Mouse (Mus musculus): ENCODE measurements at regions not wholly inside any gene's neighbourhood (a gene's known extent, or its start where the extent isn't known, plus 50 kb on each side); places are given as distances from the start of the nearest gene placed in this dataset.
"Not testable (repeated sequence)": the region's sequence is repeated elsewhere in the genome, so short reads cannot be mapped to it uniquely, and the experiment has no call there.

GRCm38 (mm10) chr17:6547064-6547760 is 54.3 kb upstream of the Dynlt1c start:
- H3K9me3 ChIP-seq (replicated peaks); H3K9ac ChIP-seq; H3K4me2 ChIP-seq; H3K4me1 ChIP-seq; H3K27me3 ChIP-seq; ATAC-seq (replicated peaks; ENCODE audit: low FRiP score); H3K36me3 ChIP-seq; H3K27ac ChIP-seq; H3K4me3 ChIP-seq (replicated peaks): not testable (repeated sequence)
- no CpG with 5 or more reads among the region's 8 CpGs for WGBS

- not testable (repeated sequence) for ATAC-seq (replicated peaks; ENCODE audit: low FRiP score); H3K27me3 ChIP-seq
Measured at GRCm38 (mm10) chr17:6547937-6548336, 53.5 kb upstream of the Dynlt1c start.

More at GRCm38 (mm10) chr17:6547937-6548336, 53.5 kb upstream of the Dynlt1c start:
- not testable (repeated sequence) for H3K4me1 ChIP-seq; H3K9ac ChIP-seq; H3K9me3 ChIP-seq (replicated peaks); H3K4me3 ChIP-seq (replicated peaks); H3K4me2 ChIP-seq; H3K27ac ChIP-seq; H3K36me3 ChIP-seq
- no CpG with 5 or more reads among the region's 6 CpGs for WGBS
